Mouse (Mus musculus) MEL (cell line): ENCODE data around the gene Hnrnpll.

ENCODE experiments used
- CTCF ChIP-seq, 3 experiments: IDR thresholded peaks in 2 of 3; conservative IDR thresholded peaks in 1 of 3; 2 replicates each; pipeline ENCODE4 v1.5.1; 2011 to 2012; ENCODE audit warnings: low read length in 3 of 3, low read depth in 2 of 3, mild to moderate bottlenecking in 2 of 3, improper control_type of control experiment in 1 of 3, inconsistent platforms in 1 of 3, mixed read lengths in 1 of 3, moderate library complexity in 1 of 3; ENCODE audit not compliant: control insufficient read depth in 1 of 3, insufficient read depth in 1 of 3, poor library complexity in 1 of 3, severe bottlenecking in 1 of 3
- KAT2A ChIP-seq: conservative IDR thresholded peaks from 2 replicates; pipeline ENCODE4 v1.6.1; 2012; ENCODE audit warnings: low read depth, low read length, improper control_type of control experiment, inconsistent platforms
- MAFK ChIP-seq: IDR thresholded peaks from 2 replicates; pipeline ENCODE4 v1.6.1; 2011; ENCODE audit warnings: low read depth, mild to moderate bottlenecking, low read length, improper control_type of control experiment, borderline replicate concordance
- MAX ChIP-seq: IDR thresholded peaks from 2 replicates; pipeline ENCODE4 v1.6.1; 2011; ENCODE audit warnings: low read length, improper control_type of control experiment
- POLR2A ChIP-seq, 2 experiments: IDR thresholded peaks; 2 replicates each; pipeline ENCODE4 v1.6.1; 2011 to 2012; ENCODE audit warnings: low read length in 2 of 2, mild to moderate bottlenecking in 2 of 2, control low read depth in 1 of 2, improper control_type of control experiment in 1 of 2, low read depth in 1 of 2, moderate library complexity in 1 of 2; ENCODE audit not compliant: control insufficient read depth in 1 of 2, insufficient read depth in 1 of 2, poor library complexity in 1 of 2
- RAD21 ChIP-seq: IDR thresholded peaks from 2 replicates; pipeline ENCODE4 v1.6.1; 2011; ENCODE audit warnings: mild to moderate bottlenecking, low read depth, low read length, improper control_type of control experiment
- RCOR1 ChIP-seq: IDR thresholded peaks from 2 replicates; pipeline ENCODE4 v1.6.1; 2012; ENCODE audit warnings: low read depth, mild to moderate bottlenecking, inconsistent platforms, low read length, improper control_type of control experiment
- TAL1 ChIP-seq: IDR thresholded peaks from 2 replicates; pipeline ENCODE4 v1.6.1; 2012; ENCODE audit warnings: mild to moderate bottlenecking, inconsistent platforms, low read length, moderate library complexity, mixed read lengths
- ZC3H11A ChIP-seq: IDR thresholded peaks from 2 replicates; pipeline ENCODE4 v1.6.1; 2012; ENCODE audit warnings: low read depth, mild to moderate bottlenecking, inconsistent platforms, low read length, improper control_type of control experiment
- ZNF384 ChIP-seq: IDR thresholded peaks from 2 replicates; pipeline ENCODE4 v1.6.1; 2012; ENCODE audit warnings: low read depth, mild to moderate bottlenecking, inconsistent platforms, low read length, improper control_type of control experiment

- no peak for TF ChIP-seq KAT2A
- TF ChIP-seq MAX: no peak
- no peak for TF ChIP-seq POLR2A (IDR thresholded peaks at IDR 0.05; ENCODE audit: control insufficient read depth in 1 of 2, insufficient read depth in 1 of 2, low read depth in 1 of 2, low read length in 2 of 2, poor library complexity in 1 of 2)
- no peak for TF ChIP-seq ZNF384
- no peak for TF ChIP-seq ZC3H11A
- TF ChIP-seq CTCF (IDR thresholded peaks at IDR 0.05 in 2 of 3, conservative IDR thresholded peaks at IDR 0.05 in 1 of 3; ENCODE audit: control insufficient read depth in 1 of 3, insufficient read depth in 1 of 3, low read depth in 2 of 3, low read length in 3 of 3, poor library complexity in 1 of 3, severe bottlenecking in 1 of 3): no peak
- no peak for TF ChIP-seq RAD21
- TF ChIP-seq TAL1: no peak
- TF ChIP-seq RCOR1: no peak
- no peak for TF ChIP-seq MAFK
Observed at GRCm38 (mm10) chr17:80099823-80100222, 37.7 kb upstream of the Hnrnpll start.
